ENCODE assay signal across 8 mouse cellular contexts in the genomic region with DNA sequence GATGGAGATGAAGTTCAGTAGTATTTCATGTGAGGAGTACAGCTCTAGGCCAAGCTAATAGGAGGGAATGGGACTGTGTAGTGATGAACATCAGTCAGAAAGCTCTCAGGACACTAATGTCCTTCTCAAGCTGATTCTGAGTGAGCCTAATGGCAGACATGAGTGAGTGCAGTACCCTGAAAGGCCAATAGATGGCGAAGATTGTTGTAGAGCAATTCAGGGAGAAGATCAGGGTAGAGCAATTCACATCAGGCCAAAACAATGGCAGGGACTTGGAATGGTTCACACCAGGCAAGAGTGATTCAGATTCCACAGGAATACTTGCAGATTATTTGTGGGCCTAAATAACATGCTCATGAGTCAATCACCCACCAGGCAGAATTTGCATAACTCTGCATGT.
A peak's percentile ranks its signal among the peaks of the same experiment; 100 is the strongest.
DNase-seq lines count a peak whose midpoint lies in the region; ATAC-seq and TF ChIP-seq lines count a peak whose summit lies in the region.

No protein-coding gene starts in this region.

- no peak overlapping the region for H3K27ac ChIP-seq in kidney, adult 2 months (ENCODE audit: insufficient read depth, low read depth, low read length)
- H3K27ac ChIP-seq in kidney, embryonic 16.5 days (ENCODE audit: low read length): no peak overlapping the region
- no peak overlapping the region for H3K27ac ChIP-seq in cortical plate, adult 2 months (ENCODE audit: insufficient read depth, low read length)
- no peak overlapping the region for H3K27ac ChIP-seq in lung, embryonic 14.5 days (ENCODE audit: low read depth)

- ATAC-seq in kidney, embryonic 16.5 days (ENCODE audit: low FRiP score, low TSS enrichment): no peak
- ATAC-seq in G1E (ENCODE audit: extremely low read depth, insufficient number of reproducible peaks, low FRiP score, poor library complexity, severe bottlenecking): no peak; the same call in 1 of the 2 replicates
- ATAC-seq in lung, embryonic 14.5 days (ENCODE audit: insufficient read depth): no peak
- ATAC-seq in activated CD4-positive, CD25-positive, alpha-beta regulatory T cell, adult 4 months: no peak

- H3K9ac ChIP-seq in kidney, embryonic 16.5 days (replicated peaks; ENCODE audit: low read length): no peak overlapping the region
- H3K9ac ChIP-seq in lung, embryonic 14.5 days: no peak overlapping the region

- peak; percentile 4 for DNase-seq in kidney, adult 2 months
- peak; percentile 2 for DNase-seq in G1E (ENCODE audit: low spot score)
- peak; percentile 65 for DNase-seq in lung, embryonic 14.5 days
- DNase-seq in urinary bladder, postnatal 4 days (ENCODE audit: low spot score in 2 of 2): no peak
- DNase-seq in ovary, postnatal 14 days (ENCODE audit: low spot score): no peak

- H3K27me3 ChIP-seq in kidney, adult 2 months (replicated peaks; ENCODE audit: control insufficient read depth, insufficient read depth, low read length): no peaks in the 10 kb centered on the region
- no peaks in the 10 kb centered on the region for H3K27me3 ChIP-seq in kidney, embryonic 16.5 days (ENCODE audit: insufficient read depth, low read length)
- H3K27me3 ChIP-seq in G1E (ENCODE audit: insufficient read depth, low read length): no peaks in the 10 kb centered on the region; the same call in 1 of the 2 replicates
- no peaks in the 10 kb centered on the region for H3K27me3 ChIP-seq in lung, embryonic 14.5 days (ENCODE audit: insufficient read depth, low read length)

- 68% methylated on average over 1 of the region's 1 CpGs for WGBS in kidney, adult 2 months
- 77% methylated on average over 1 of the region's 1 CpGs for WGBS in kidney, embryonic 16.5 days
- 59% methylated on average over 1 of the region's 1 CpGs for WGBS in lung, embryonic 14.5 days

- no peaks in the 10 kb centered on the region for H3K4me1 ChIP-seq in kidney, adult 2 months (ENCODE audit: control insufficient read depth, insufficient read depth, low read length)
- H3K4me1 ChIP-seq in kidney, embryonic 16.5 days (ENCODE audit: insufficient read depth, low read length): no peaks in the 10 kb centered on the region
- peaks cover 3% of the 10 kb centered on the region for H3K4me1 ChIP-seq in G1E (ENCODE audit: insufficient read depth, low read depth, low read length)
- H3K4me1 ChIP-seq in cortical plate, adult 2 months (ENCODE audit: control insufficient read depth, insufficient read depth, low read length): no peaks in the 10 kb centered on the region; the same call in 1 of the 2 replicates
- no peaks in the 10 kb centered on the region for H3K4me1 ChIP-seq in lung, embryonic 14.5 days (ENCODE audit: insufficient read depth)

- peak; percentile 30; the same call in 1 of the 2 replicates for TF ChIP-seq CTCF in kidney, adult 2 months (conservative IDR thresholded peaks at IDR 0.05; ENCODE audit: insufficient read depth, insufficient read length, low read depth, low read length)
- peak; percentile 96 for TF ChIP-seq CTCF in G1E (IDR thresholded peaks at IDR 0.05; ENCODE audit: low read depth, low read length)
- TF ChIP-seq CTCF in cortical plate, adult 2 months (IDR thresholded peaks at IDR 0.05; ENCODE audit: extremely low read depth, insufficient read depth, low read length): peak; percentile 11; the same call in 1 of the 2 replicates
- peak; percentile 62 for TF ChIP-seq CTCF in lung, embryonic 14.5 days (IDR thresholded peaks at IDR 0.05; ENCODE audit: low read depth)

- no peak for TF ChIP-seq POLR2A in kidney, adult 2 months (IDR thresholded peaks at IDR 0.05; ENCODE audit: low read depth, low read length)
- TF ChIP-seq POLR2A in cortical plate, adult 2 months (IDR thresholded peaks at IDR 0.05; ENCODE audit: extremely low read depth, insufficient read depth, low read length): no peak

- no peak overlapping the region for H3K4me3 ChIP-seq in kidney, adult 2 months (ENCODE audit: insufficient read depth, low read depth, low read length)
- no peak overlapping the region for H3K4me3 ChIP-seq in kidney, embryonic 16.5 days (ENCODE audit: low read length)
- no peak overlapping the region for H3K4me3 ChIP-seq in G1E (ENCODE audit: low read depth, low read length)
- no peak overlapping the region for H3K4me3 ChIP-seq in cortical plate, adult 2 months (ENCODE audit: insufficient read depth, low read length)
- H3K4me3 ChIP-seq in lung, embryonic 14.5 days (ENCODE audit: low read depth, low read length): no peak overlapping the region

- no peak overlapping the region for H3K4me2 ChIP-seq in kidney, embryonic 16.5 days (replicated peaks; ENCODE audit: low read depth, low read length)
- H3K4me2 ChIP-seq in lung, embryonic 14.5 days: no peak overlapping the region

- H3K36me3 ChIP-seq in kidney, adult 2 months (ENCODE audit: control insufficient read depth, insufficient read depth, low read length): no peaks in the 10 kb centered on the region
- no peaks in the 10 kb centered on the region for H3K36me3 ChIP-seq in kidney, embryonic 16.5 days (ENCODE audit: insufficient read depth, low read length)
- no peaks in the 10 kb centered on the region for H3K36me3 ChIP-seq in G1E (replicated peaks)
- no peaks in the 10 kb centered on the region for H3K36me3 ChIP-seq in lung, embryonic 14.5 days (ENCODE audit: insufficient read depth)

- no peaks in the 10 kb centered on the region for H3K9me3 ChIP-seq in kidney, embryonic 16.5 days (ENCODE audit: low read length)
- H3K9me3 ChIP-seq in G1E (replicated peaks): no peaks in the 10 kb centered on the region
- H3K9me3 ChIP-seq in lung, embryonic 14.5 days (ENCODE audit: low read depth, low read length): no peaks in the 10 kb centered on the region

Comparison
In these comparisons a context has a peak if more than half of its experiments do, and no peak if none do; other contexts are left out.
1. DNase-seq: peak in kidney, adult 2 months (single experiment), G1E (single experiment) and lung, embryonic 14.5 days (single experiment); none in urinary bladder, postnatal 4 days (0 of 2) and ovary, postnatal 14 days (single experiment).
2. CTCF ChIP-seq: peak in every context shown above with its lines; median percentile 96 in G1E; 62 in lung, embryonic 14.5 days; 30 in kidney, adult 2 months; 11 in cortical plate, adult 2 months.